Mouse (Mus musculus): ENCODE measurements around the gene Ffar4.

Ffar4 gene

DNA sequence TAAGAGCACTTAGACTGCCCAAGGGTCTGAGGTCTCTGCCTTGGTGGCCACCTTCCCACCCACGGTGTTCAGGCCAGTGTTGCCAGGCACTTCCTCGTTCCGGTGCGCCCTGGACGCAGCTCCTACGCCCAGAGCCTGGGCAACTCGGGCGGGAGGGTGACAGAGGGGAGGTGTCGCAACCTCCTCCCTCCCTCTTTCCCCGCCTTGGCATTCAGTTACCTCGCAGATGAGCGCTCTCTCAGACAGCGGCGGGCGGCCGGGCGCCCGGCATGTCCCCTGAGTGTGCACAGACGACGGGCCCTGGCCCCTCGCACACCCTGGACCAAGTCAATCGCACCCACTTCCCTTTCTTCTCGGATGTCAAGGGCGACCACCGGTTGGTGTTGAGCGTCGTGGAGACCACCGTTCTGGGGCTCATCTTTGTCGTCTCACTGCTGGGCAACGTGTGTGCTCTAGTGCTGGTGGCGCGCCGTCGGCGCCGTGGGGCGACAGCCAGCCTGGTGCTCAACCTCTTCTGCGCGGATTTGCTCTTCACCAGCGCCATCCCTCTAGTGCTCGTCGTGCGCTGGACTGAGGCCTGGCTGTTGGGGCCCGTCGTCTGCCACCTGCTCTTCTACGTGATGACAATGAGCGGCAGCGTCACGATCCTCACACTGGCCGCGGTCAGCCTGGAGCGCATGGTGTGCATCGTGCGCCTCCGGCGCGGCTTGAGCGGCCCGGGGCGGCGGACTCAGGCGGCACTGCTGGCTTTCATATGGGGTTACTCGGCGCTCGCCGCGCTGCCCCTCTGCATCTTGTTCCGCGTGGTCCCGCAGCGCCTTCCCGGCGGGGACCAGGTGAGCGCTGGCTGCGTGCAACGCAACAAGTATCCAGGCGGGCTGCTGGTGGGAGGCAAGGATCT, at the start of gene Ffar4:
Ffar4 (plus strand) TSS at position 214 of the 901 bp plus-strand sequence.
- no peak for DNase-seq

DNA sequence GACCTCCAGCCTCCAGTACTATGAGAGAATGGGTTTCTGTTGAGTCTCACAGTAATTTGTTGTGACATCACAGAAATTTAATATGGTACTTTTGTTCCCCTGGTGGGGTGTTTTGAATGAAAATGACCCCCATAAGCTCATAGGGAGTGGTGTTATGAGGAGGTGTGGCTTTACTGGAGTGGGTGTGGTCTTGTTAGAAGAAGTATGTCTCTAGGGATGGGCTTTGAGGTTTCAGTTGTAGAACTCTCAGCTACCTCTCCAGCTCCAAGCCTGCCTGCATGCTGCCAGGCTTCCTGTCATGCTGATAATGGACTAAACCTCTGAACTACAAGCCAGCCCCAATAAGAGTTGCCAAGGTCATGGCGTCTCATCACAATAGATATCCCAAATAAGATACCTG, 47.2 kb upstream of the Ffar4 start:
- DNase-seq: no peak

DNA sequence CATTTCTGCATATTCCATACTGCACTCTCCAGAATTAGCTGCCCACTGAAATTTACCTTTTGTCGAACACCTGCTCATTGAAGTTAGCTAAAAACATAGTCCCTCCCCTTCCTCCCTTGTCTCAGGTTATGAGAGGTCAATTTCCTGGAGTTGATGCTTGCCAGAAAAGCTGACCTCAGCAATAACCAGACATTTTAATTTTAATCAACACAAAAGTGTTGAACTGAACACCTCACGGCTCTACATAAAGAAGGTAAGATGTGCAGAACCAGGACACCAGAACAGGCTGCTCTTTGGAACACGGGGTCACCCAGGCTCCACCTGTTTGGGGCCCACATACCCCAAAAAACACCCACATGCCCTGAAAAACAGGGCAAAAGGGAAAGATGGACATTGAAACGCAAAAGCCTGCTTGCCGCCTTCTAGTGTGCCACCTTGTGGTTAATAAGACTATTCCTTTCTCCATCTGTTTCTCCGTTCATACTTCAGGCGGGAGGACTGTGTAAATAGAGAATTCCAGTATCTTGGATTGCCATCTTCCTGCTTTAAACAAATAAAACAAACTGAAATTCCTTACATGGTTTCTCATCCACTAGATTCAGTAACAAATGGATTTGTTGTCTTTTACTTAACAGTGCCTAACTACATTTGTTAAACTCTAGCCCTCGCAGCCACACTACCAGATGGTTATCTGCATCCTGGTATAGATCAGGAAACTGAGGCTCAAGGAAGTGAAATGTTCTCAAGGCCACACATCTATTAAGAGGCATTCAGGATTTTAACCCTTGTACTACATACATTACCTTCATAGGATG, 43.4 kb upstream of the Ffar4 start:
- DNase-seq: peak; percentile 13 to 38

DNA sequence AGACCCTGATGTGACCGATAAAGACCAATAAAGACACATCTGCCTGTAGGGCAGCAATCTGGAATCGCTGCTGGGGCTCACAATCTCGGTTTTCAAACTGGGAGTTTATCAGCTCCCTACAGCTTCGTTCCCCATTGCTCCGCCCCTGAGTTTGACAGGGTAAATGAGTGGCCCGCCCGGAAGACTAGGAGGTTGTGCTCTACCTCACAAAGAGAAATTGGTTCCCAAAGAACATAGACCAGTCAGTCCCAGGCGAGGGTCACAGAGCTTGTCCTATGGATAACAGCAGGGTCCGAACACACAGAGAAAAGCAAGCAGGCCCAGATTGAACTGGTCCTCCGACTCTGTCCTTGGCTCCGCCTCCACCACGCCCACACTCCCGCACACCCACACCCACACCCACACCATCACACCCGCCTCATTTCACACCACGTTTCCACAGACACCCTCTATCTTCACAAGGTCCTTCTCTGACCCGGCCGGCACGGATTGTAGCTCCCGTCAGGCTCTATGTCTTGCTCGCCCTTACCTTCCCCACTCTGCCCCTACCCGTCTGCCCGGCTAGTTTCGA, 42.6 kb upstream of the Ffar4 start:
- DNase-seq: peak; percentile 69 to 76

DNA sequence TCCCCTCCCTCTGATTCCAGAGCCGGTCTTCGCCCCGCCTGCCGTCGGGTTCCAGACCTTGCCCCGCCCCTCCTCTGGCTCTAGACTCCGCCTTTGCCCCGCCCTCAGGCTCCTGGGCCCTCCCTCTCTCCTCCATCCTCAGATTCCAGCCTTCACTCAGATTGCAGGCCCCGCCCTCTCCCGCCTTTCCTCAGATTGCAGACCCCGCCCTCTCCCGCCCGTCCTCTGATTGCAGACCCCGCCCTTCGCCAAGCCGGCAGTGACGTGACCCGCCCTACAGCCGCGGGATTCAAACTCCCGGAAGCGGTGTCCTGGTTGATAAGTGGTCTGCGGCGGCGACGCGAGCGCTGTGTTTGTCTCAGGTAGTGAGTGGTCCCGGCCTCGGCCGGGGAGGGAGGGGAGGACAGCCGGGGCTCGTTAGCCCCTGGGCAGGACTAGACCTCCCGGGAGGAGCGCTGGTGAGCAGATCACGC, 42.1 kb upstream of the Ffar4 start, which contains the start of gene Cep55:
Cep55 (plus strand) TSS at position 292 of the 473 bp plus-strand sequence.
- DNase-seq: peak; percentile 91 to 94

DNA sequence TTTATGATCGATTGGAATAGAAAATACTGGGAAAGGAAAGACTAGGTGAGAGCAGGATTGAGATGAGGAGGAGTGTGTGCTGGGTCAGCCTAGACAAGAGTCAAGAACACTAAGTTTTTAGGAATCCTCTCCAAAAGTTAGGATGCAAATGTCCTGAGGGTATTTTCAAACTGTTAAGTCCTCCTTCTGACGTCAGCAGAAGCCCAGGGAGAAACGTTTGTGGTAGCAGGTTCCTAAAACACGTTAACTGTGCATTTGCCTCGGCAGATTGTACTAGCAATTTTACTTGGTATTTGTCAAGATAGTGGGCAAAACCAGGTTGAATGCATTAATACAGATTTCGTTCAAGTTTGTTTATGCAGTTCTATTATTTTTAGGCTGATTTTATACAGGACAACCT, 41.1 kb upstream of the Ffar4 start:
- DNase-seq: no peak

DNA sequence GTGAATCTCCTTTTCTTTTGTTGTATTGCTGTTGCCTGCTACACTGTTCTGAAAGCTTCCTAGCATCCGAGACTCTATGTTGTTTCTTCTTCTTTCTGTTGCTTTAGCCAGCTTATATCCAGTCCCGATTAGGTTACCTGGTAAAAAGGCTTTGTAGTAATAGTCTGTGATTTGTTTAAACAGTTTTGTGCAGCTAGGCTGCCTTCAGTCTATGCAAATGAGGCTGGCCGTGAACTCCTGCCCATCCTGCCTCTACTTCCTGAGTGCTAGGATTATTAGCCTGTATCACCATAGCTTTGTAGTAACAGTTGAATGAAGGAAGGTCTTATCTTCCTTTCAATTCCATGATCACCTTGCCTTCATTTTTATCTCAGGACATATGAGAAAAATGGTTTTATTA, 40.6 kb upstream of the Ffar4 start:
- DNase-seq: no peak

DNA sequence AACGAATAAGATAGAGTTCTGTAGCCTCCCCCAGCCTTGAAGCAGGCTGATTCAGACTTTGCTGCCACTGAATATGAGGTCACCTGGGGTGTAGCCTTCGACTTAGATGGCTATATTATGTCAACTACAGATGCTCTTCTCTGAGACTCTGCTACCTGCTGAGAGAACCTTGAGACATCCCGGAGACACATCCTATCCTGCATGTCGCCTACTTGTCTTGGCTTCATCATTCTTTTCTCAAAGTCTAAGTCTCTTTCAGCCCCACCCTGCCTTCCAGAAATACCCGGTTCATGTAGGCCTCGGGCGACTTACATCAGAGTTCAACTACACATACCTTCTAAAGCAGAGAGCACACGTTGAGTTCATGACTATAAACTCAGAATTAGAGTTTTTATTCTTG, 39.9 kb upstream of the Ffar4 start:
- no peak for DNase-seq

DNA sequence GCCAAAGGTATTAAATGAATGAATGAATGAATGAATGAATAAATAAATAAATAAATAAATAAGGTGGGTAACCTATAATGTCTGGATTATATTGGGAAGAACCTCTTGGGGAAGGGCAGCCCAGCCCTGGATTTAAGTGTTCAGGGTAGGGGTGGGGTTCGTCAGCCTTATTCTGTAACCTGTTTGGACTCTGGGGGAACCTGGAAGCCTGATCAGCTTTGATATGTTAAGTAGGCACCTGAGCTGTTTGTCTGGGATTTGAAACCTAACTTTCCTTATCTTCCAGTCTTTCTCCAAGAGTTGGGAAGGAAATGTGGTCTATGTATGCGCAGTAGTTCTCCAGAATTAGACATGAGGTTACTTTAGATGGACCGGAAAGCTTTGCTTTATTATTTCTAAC, 33.7 kb upstream of the Ffar4 start:
- DNase-seq: no peak

DNA sequence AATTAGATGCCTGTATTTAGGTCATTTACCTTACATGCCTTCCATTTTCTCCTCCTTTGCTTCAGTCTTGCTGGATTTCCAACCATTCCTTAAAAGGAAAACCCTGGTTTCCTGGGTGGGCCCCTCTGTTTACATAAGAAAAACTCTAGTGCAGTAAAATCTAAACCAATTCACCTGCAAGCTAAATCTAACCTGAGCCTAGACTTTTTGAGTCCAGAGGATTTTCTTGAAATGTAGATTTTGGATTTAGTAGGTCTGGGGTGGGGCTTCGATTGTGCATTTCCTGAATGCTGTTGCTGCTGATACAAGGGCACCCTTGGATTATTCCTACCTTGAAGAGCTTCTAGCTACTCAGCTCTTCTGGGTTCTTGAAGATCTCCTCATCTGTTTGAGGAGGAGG, 32.8 kb upstream of the Ffar4 start:
- DNase-seq: no peak

DNA sequence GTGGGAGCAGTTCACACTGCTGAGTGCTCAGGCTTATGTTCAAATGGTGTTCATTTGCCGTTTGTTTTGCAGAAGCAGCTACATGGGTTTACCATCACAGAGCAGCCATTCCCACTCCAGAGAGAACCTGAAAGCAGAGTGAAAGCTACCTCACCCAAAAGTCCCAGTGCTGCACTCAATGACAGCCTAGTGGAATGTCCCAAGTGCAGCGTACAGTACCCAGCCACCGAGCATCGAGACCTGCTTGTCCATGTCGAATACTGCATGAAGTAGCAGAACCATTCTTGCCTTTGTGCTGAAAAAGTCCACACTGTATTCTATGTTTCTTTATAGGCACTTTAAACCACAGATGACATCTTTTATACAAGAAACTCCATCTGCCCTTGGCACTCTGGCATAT, 23.6 kb upstream of the Ffar4 start:
- DNase-seq: no peak

DNA sequence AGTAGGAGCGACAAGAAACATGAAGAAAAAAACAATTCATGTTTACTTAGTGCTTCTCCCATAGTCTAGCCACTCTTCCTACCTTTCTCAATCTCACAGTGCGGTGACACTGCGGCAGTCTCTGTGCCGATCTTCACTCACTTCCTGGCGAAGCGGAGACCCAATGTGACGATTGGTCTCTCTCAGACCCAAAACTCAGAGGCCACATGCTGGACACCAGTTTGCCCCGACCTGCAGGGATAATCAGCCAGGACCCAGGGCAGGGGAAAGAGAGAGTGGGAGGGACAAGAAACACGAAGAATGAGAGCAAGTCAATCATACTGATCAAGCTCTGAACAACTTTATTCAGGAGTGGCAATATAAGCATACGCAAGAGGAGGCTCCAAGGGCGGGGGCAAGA, 21.8 kb upstream of the Ffar4 start:
- DNase-seq: no peak

DNA sequence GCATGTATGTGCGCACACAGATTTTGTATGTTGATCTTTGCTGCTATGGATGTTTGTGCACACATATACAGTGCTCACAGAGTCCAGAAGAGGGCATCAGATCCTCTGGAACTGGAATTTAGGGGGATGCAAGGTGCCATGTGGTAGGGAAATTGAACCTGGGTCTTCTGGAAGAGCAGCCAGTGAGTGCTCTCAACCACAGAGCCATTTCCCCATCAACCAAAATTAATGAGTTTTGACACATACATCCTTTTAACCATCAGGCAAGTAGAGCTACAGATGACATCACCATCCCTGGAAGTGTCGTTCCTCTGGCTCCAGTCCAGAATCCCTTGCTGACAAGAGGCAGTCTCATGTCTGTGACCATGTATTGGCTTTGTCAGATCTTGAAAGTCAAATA, 20.6 kb upstream of the Ffar4 start:
- DNase-seq: peak in 1 of 2 experiments; percentile 6

DNA sequence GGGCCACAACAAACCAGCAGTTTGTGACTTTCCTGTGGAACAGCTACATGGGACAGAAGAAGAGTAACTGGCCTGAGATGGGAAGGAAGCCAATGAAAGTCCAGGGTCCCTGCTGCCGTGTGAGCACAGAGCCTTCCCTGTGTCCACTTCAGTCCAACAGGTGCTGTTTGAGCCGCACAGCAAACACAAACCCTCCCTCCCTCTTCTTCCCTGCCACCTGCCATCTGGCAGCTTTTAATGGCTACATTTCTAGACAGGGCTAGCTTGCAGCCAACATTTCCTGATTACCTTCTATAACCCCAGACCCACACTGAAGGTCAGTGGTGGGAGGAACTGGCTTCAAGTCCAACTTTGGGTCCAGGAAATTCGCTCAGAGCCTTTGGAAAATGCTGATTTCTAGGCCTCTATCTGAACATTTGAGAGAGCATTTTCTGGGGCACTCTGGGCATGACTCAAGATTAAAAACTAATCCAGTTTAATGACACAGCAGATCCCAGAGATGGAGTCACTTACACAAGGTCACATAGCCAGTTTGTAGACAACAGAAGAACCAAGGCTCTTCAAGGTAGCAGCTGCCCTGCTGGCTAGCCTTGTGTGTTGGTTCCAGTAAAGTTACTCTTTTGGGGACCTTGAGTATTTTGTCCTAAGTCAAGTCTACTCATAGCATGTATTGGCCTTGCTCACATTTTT, 18.9 kb upstream of the Ffar4 start:
- peak; percentile 15 to 19 for DNase-seq

DNA sequence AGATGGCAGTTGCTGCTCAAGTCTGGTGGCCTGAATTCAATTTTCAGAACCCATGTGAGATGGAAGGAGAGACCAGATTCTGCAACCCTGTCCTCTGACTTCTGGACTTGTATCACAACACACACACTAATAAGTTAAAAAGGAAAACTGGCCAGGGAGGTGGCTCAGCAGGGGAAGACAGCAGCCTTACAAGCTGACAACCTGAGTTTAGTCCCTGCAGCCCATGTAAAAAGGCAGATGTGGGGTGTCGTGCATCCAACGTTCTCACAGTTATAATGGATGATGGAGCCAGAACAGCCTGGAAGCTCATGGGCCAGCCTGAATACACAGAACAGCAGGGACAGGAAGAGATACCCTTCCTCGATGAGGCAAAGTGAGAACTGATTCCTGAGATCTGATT, 15.5 kb upstream of the Ffar4 start:
- no peak for DNase-seq

DNA sequence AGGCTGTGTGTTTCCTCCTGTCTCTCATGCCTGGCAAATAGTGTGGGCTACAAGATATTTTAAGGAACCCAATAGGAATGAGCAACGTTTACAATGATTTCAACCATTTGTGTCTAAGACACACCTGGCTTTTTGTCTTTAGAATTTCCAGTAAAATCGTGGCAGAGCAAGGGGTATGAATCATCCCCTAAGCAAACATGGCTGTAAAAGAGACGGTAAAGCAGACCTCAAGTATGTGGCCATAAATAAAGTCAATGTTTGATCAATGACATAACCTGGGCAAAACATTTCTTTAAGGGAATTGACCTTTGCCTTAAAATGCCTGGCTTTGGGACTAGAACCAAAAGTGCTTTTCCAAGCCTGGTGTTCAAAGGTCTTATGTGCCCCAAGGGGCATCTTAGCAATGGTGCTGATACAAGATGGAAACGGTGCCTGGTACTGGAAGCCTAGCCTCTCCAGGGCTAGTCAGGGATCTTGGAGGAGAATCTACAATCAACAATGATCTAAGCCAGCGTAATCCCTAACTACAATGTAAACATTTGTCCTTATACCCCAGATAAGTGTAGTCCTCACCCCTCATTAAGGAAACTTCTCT, 13.8 kb upstream of the Ffar4 start:
- no peak for DNase-seq

DNA sequence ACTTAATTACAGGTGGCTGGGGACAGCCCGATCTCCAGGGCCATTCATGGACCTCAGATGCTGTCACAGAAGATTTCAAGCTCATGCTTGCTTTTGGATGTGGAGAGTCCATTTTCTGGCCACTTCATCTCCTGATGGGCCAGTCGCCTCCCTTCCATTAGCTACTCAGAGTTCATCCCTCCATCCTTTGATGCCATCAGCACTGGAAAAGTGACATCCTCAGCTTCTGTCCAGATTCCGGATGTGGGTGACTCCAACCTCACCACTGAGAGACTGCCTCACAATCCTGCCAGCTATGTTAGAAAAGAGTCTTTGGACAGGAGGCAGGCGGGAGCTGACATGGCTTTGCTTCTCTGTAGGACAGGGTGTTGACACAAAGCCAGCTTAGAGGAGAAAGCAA, 11.0 kb upstream of the Ffar4 start:
- DNase-seq: no peak

DNA sequence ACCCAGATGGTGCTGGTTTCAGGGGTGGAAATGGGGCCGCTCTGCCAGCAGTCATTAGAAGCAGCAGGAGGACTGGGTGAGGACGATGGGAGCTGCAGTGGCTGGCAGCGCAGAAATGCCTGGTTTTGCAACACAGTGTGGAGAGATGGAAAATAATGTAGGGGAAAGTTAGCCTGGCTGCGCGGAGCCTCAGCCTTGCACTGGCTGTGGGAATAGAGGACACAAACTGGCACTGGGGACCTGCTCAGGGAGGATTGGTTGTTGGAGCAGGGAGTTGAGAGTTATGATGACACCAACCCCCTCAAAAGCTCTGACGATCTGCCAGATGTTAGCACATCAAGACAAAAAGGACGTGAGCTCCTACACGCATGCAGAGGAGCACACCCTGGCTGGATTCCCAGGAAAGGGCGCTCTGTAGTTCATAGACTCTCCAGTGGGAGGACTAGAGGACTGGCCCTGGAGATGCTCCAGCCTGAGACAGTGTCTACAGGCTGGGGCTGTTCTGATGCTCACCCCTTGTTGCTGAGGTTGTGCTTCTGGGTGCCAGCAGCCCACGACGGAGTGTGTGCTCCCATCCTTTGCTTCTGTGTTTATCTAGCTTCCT, 9.8 kb upstream of the Ffar4 start:
- DNase-seq: no peak

DNA sequence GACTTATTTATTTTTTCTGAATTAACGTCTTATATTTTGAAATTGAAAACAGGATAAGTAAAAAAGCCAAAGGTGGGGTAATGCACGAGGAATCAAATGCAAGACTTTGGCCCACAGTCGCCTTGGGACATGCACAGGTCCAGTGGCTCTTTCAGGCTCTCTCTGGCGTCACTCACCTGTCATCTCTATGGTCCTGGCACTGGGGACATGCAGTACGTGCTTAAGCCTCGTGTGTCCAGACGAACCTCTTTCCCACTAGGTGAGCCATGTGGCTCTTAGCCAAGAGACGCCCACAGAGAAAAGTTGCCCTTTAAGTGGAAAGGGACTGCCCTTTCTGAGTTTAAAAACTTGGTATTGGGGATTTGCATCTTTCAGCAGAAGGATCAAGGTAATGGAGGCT, 7.5 kb upstream of the Ffar4 start:
- no peak for DNase-seq

DNA sequence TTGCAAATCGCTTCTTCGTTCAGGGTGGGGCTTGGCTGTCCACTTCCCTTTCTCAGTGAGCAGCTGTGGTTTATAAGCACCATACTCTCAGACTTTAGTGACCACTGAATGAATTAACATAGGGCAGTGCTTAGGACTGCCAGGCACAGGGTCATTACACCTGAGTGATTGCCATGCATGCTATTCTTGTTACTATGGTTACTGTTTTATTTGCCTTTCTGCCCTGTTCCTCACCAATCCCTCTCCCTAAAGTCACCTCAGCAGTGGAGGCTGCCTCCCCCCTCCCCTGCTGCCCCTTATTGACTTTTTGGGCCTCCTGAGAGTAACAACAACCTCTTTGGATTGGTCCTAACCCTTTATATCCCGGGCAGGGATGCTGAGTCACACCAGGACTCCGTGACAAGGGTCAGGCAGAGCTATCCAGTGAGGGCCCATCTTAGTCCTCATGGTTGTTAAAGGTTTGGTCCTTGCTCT, 5.3 kb upstream of the Ffar4 start:
- DNase-seq: no peak

DNA sequence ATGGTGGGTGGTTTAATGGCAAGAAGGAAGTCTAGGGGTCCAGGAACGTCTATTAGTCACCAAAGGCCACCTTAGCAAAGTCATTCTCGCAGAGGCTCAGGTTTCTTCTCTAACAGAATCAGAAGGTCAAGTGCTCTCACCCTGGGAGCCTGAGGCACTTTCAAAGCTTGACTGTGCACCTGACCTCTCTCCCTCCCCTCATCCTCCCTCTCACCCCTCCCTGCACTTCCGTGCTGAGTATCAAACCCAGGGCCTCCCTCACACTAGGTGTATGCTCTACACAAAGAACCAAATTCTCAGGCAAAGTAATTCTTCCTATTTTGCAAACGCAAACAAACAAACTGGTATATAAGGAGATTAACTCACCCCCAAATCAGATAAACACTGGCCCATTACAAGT, 640 bp upstream of the Ffar4 start:
- no peak for DNase-seq

DNA sequence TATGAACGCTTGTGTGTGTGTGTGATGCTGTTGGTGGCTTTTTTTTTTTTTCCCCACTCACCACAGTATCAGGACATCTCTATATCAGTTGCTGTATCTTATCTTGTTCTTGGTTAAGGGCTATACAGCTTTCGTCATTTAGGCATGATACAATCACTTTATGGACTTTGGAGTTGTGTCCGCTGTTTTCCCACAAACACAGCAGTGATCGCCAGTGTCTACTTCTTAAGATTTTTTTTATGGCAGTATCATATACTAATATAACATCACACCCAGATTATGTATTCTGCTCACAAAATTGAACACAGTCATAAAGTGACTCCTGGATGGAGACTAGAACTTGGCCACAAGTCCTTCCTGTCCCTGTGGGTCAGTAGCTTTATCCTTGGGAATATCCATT, 11.0 kb downstream of the Ffar4 start:
- no peak for DNase-seq
